Mouse (Mus musculus) large intestine, adult 2 months (tissue): ENCODE measurements around the gene Sarm1. TPM values are rescaled to one million over a fixed set of nuclear protein-coding genes. Genes with fewer than 3 reads are reported as not detected.

Source experiments
- DNase-seq: peaks from one replicate; pipeline ENCODE4 v3.0.0-alpha.2; 2012; ENCODE audit warnings: low read depth, low spot score
- WGBS: fragments of 180-500 bp; shearing (Covaris S2); methylation state at CpG from one replicate; pipeline ENCODE4 v1.1.7; 2018; 5-methylcytosine and 5-hydroxymethylcytosine counted together
- polyA plus RNA-seq: library from polyadenylated mRNA; depleted of rRNA; stranded (reverse); fragments of >200 nt; gene quantifications from 2 replicates; pipeline ENCODE4 v1.2.3, GENCODE M21; 2012

Gene Sarm1
- polyA plus RNA-seq, 1 experiment: 0.46 TPM

DNA sequence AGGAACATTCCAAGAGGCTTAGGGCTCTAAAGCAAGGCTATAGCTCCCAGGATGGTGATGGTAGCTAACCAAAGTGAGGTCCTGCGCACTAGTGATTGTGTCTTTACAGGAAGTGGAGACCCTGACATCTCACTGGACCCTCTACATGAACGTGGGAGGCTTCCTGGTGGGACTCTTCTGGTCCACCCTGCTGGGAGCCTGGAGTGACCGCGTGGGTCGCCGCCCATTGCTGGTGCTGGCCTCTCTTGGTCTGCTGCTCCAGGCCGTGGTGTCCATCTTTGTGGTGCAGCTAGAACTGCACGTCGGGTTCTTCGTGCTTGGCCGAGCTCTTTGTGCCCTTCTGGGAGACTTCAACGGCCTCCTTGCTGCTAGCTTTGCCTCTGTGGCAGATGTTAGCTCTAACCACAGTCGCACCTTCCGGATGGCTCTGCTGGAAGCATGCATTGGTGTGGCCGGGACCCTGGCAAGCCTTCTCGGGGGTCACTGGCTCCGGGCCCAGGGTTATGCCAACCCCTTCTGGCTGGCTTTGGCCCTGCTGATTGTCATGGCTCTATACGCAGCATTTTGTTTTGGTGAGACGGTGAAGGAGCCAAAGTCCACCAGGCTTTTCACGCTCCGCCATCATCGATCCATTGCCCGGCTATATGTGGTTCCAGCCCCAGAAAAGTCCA, 31.2 kb downstream of the Sarm1 start:
- no peak for DNase-seq
- 71% methylated on average over 23 of the region's 23 CpGs for WGBS

- WGBS: under 1% methylated on average over 41 of the region's 41 CpGs
- DNase-seq: peak; percentile 67
Measured at GRCm38 (mm10) chr11:78465568-78466180, 31.9 kb downstream of the Sarm1 start, which contains the start of gene Slc46a1. TSS of gene Slc46a1 (plus strand) at chr11:78465697.

- DNase-seq: no peak
- WGBS: 26% methylated on average over 9 of the region's 9 CpGs
Measured at GRCm38 (mm10) chr11:78465116-78465515, 32.4 kb downstream of the Sarm1 start.

- no peak for DNase-seq
- 27% methylated on average over 13 of the region's 13 CpGs for WGBS
Measured at GRCm38 (mm10) chr11:78463286-78464036, 34.1 kb downstream of the Sarm1 start.

DNA sequence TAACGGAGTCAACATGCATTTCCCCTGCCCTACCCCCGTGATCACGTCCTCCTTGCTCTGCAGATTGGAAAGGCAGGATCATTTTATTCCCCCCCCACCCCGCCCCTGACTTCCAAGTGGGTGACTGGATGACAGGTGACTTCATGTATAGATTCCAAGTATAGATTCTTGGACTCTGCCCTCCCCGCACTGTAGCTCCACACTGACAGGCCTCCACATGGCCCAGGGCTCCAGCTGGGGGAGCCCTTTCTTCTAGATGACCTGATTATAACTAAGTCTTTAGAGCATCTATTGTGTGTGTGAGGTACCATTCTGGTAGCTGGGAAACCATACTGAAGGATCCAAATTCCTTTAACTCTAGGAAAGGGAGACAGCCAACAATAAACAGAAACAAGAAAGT, 34.9 kb downstream of the Sarm1 start:
- 40% methylated on average over 5 of the region's 5 CpGs for WGBS
- no peak for DNase-seq

DNA sequence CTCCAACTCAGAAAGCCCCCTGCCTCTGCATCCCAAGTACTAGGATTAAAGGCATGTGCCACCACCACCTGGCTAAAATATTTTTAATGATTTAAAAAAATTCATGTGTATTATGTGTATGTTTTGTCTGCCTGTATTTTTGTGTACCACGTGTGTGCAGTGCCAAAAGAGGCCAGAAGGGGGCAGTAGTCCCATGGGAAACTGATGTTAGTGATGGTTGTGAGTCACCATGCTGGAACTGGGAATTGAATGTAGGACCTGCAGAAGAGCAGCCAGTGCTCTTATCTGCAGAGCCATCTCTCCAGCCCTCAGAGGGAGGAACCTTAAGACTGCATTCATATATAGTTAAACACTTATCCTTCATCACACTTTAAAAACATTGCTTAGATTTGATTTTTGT, 35.7 kb downstream of the Sarm1 start:
- no peak for DNase-seq
- WGBS: 81% methylated on average over 1 of the region's 1 CpGs

GRCm38 (mm10) chr11:78458740-78459139, 38.8 kb downstream of the Sarm1 start:
- WGBS: 72% methylated on average over 17 of the region's 17 CpGs
- no peak for DNase-seq

- 11% methylated on average over 5 of the region's 5 CpGs for whole genome bisulfite sequencing
- no peak for DNase-seq
Measured at GRCm38 (mm10) chr11:78455308-78455707, 42.2 kb downstream of the Sarm1 start.

DNA sequence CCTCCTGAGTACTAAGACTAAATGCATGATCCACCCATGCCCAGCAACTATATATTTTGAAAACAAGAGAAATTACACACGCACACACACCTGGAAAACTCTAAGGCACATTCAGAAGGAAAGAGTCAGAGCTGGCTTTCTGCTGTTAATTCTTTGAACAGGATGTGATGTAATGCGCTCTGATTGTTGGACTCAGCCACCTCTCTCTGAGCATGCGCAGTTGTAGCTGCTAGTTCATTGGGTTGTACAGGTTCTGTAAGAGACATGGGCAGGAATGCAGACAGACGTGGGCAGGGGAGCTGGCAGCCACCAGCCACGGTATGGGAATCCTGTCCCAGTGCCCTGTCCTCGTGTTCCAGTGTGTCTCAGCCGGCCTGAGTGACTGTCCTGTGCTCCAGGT, 43.3 kb downstream of the Sarm1 start:
- WGBS: 65% methylated on average over 7 of the region's 7 CpGs
- DNase-seq: no peak

GRCm38 (mm10) chr11:78453675-78454074, 43.9 kb downstream of the Sarm1 start:
- DNase-seq: no peak
- WGBS: 32% methylated on average over 4 of the region's 4 CpGs

- WGBS: 57% methylated on average over 2 of the region's 2 CpGs
- no peak for DNase-seq
Measured at GRCm38 (mm10) chr11:78450337-78450736, 47.2 kb downstream of the Sarm1 start.

DNA sequence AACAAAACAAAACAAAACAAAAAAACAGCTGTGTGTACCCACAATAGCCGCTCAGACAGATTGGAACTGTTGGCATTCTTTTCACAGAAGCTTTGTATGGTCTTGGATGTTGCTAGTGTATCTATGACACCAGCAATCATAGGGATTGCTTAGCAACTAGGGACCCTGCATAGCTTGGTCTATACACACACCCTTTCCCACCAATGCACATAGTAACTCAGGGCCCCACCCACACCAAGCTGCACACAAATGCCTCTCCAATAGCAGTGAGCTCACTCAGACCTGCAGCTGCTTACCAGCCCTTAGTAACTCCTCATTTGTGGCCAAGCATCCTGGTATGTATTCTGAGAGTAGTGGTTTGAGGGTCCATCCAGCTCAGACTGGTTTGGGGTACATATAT, 49.3 kb downstream of the Sarm1 start:
- 86% methylated on average over 1 of the region's 1 CpGs for WGBS
- DNase-seq: no peak

GRCm38 (mm10) chr11:78447168-78447567, 50.4 kb downstream of the Sarm1 start:
- WGBS: 66% methylated on average over 3 of the region's 3 CpGs
- DNase-seq: no peak

DNA sequence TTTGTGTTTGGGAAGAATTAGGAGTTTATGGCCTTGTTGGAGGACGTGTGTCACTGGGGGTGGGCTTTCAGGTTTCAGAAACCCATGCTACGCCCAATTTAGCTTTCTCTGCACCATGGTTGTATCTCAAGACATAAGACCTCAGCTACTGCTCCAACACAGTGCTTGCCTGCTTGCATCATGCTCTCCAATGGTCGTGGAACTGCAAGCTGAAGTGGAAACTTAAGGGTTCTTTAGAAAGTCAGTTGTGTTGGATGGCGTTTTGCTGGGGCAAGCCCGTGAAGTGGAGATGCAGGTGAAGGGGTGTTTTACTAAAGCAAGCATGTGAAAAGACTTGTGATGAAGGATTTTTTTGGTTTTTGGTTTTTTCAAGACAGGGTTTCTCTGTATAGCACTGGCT, 54.4 kb downstream of the Sarm1 start:
- DNase-seq: no peak
- WGBS: 80% methylated on average over 5 of the region's 5 CpGs

DNA sequence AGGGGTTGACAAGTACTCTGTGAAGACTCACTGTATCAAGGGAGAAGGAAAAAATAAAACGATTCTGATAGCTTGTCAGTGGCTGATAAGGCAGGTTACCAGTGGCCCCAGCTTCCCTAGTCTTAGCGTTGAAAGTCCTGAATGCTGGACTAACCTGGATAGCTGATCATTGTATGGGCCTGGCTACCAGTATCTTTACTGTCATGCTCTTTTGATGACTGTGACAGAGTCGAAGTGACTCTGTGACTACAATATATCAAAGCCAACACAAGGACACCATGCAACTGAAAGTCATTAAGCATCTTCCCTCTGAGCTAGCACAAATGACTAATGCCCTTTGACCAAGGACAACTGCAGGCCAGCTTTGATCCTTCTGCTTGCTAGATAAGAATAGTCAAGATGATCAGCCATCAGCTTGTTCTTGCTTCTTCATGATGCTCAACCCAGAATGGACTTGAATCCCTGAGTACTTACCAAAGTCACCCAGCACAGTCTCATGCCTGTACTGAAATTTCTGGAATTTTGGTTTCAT, 59.1 kb downstream of the Sarm1 start:
- DNase-seq: no peak
- WGBS: 65% methylated on average over 3 of the region's 3 CpGs

DNA sequence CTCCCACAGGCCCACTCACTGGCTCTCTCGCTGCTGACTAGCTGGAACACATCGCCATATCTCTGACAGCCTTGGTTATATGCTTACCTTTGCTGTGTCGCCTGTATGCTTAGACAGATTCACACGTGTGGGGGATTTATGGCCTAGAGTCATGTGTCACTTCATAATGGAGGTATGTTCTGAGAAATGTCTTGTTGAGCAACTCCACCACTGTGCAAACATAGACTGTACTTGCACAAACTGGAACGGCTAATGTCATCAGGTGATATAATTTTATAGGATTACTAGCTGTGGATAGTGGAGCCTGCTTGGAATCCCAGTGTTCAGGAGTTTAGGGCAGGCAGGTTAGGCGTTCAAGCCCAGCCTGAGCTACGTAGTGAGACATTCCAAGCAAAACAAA, 60.4 kb downstream of the Sarm1 start:
- DNase-seq: no peak
- WGBS: 43% methylated on average over 7 of the region's 7 CpGs

GRCm38 (mm10) chr11:78435776-78436349, 61.7 kb downstream of the Sarm1 start:
- WGBS: 7% methylated on average over 19 of the region's 19 CpGs
- DNase-seq: no peak

DNA sequence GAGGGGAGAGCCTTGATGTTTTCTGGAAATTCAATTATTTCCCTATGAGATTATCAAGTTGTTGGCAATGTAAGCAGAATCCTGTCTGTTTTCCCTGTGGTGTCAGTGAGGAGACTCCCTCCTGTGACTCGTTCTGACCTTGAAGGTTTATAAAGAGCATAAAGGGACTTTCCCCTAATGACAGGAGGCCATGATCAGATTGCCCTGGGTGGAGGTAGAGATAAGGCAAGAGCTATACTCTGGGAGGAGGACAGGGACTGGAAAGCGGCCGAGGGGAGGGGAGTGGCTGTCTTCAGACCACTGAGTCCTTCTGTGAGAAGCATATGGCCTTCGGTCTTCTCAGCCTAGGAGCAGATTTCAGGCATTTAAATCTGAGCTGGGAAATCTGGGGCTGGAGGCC, 63.5 kb downstream of the Sarm1 start:
- DNase-seq: peak; percentile 65
- WGBS: 16% methylated on average over 4 of the region's 4 CpGs

GRCm38 (mm10) chr11:78431176-78431575, 66.4 kb downstream of the Sarm1 start:
- WGBS: 33% methylated on average over 10 of the region's 10 CpGs
- no peak for DNase-seq

- 60% methylated on average over 11 of the region's 11 CpGs for WGBS
- no peak for DNase-seq
Measured at GRCm38 (mm10) chr11:78430195-78430878, 67.2 kb downstream of the Sarm1 start.
